Mouse (Mus musculus): ENCODE measurements around the gene Nat8f1.
"Not testable (repeated sequence)": the region's sequence is repeated elsewhere in the genome, so short reads cannot be mapped to it uniquely, and the experiment has no call there.

The Nat8f1 gene

GRCm38 (mm10) chr6:85915539-85916513 lies at the start of gene Nat8f1:
Gene Nat8f1, minus strand, starts transcription at chr6:85915687.
- DNase-seq (ENCODE audit: low read depth): peak; percentile 94

- DNase-seq (ENCODE audit: low read depth): peak; percentile 95
These were observed 45.9 kb upstream of the Nat8f1 start, which contains the start of gene Dusp11 for GRCm38 (mm10) chr6:85961101-85962091. Gene Dusp11, minus strand, starts transcription at chr6:85961667.

- no peak for DNase-seq (ENCODE audit: low read depth)
These were observed 42.1 kb upstream of the Nat8f1 start for GRCm38 (mm10) chr6:85957581-85957980.

- no peak for DNase-seq (ENCODE audit: low read depth)
These were observed 33.1 kb upstream of the Nat8f1 start for GRCm38 (mm10) chr6:85948549-85948948.

GRCm38 (mm10) chr6:85942469-85942868 lies 27.0 kb upstream of the Nat8f1 start:
- no peak for DNase-seq (ENCODE audit: low read depth)

GRCm38 (mm10) chr6:85938701-85939100 lies 23.2 kb upstream of the Nat8f1 start:
- DNase-seq (ENCODE audit: low read depth): no peak

- DNase-seq (ENCODE audit: low read depth): peak; percentile 78
These were observed 21.3 kb upstream of the Nat8f1 start for GRCm38 (mm10) chr6:85936508-85937465.

GRCm38 (mm10) chr6:85935646-85936045 lies 20.2 kb upstream of the Nat8f1 start:
- no peak for DNase-seq (ENCODE audit: low read depth)

- DNase-seq (ENCODE audit: low read depth): no peak
These were observed 18.6 kb upstream of the Nat8f1 start for GRCm38 (mm10) chr6:85934047-85934446.

- DNase-seq (ENCODE audit: low read depth): no peak
These were observed 13.8 kb upstream of the Nat8f1 start for GRCm38 (mm10) chr6:85929312-85929711.

GRCm38 (mm10) chr6:85927476-85928464 lies 12.3 kb upstream of the Nat8f1 start:
- no peak for DNase-seq (ENCODE audit: low read depth)

- DNase-seq (ENCODE audit: low read depth): no peak
These were observed 11.2 kb upstream of the Nat8f1 start for GRCm38 (mm10) chr6:85926709-85927108.

GRCm38 (mm10) chr6:85923643-85924042 lies 8.2 kb upstream of the Nat8f1 start:
- no peak for DNase-seq (ENCODE audit: low read depth)

- no peak for DNase-seq (ENCODE audit: low read depth)
These were observed 3.9 kb upstream of the Nat8f1 start for GRCm38 (mm10) chr6:85919401-85919800.

GRCm38 (mm10) chr6:85918341-85918740 lies 2.9 kb upstream of the Nat8f1 start:
- DNase-seq (ENCODE audit: low read depth): not testable (repeated sequence)

GRCm38 (mm10) chr6:85916596-85916995 lies 1.1 kb upstream of the Nat8f1 start:
- no peak for DNase-seq (ENCODE audit: low read depth)

- no peak for DNase-seq (ENCODE audit: low read depth)
These were observed 347 bp downstream of the Nat8f1 start for GRCm38 (mm10) chr6:85915141-85915538.

GRCm38 (mm10) chr6:85911587-85911986 lies 3.9 kb downstream of the Nat8f1 start, which contains the start of gene Tprkb:
Gene Tprkb, plus strand, starts transcription at chr6:85911865.
- DNase-seq (ENCODE audit: low read depth): no peak

- DNase-seq (ENCODE audit: low read depth): no peak
These were observed 5.8 kb downstream of the Nat8f1 start for GRCm38 (mm10) chr6:85909704-85910103.

- no peak for DNase-seq (ENCODE audit: low read depth)
These were observed 7.1 kb downstream of the Nat8f1 start for GRCm38 (mm10) chr6:85908341-85908740.
